ENCODE assay signal across 24 mouse cellular contexts in the genomic region with DNA sequence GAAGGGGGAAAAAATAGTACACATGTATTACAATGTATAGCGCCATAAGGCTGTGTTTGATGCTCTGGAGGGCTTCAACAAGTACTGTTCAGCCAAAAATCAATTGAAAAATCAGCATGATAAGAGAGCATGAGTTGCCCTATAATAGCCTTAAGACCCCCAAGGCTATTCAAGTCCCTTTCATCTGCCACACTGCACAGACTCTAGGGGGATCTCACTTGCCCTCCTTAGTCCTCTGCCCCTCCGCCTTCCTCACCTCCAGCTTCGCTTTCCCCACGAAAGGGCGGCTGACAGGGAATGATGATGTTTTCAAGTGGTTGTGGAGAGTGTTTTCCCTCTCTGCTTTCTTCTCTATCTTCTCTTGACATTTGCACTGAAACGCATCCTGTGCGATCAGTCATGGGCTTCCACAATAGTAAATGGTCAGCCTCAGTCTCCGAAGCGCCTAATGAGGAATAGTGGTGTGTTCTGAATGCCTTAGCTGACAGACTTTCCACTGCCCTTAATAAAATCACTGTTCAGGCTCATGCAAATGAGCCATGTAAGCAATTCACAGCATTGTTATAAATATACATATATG. TPM values are rescaled to one million over a fixed set of nuclear protein-coding genes. Genes with fewer than 3 reads are reported as not detected.
DNase-seq lines count a peak whose midpoint lies in the region; ATAC-seq and TF ChIP-seq lines count a peak whose summit lies in the region.
"Had no signal": no experiment of that assay in that cellular context is flagged by ENCODE, and none has a peak within 500 bp of the region (broad histone marks: within the 10 kb centered on the region; RNA-seq: fewer than 3 reads in every experiment).

No protein-coding gene starts in this region.

- no peak overlapping the region for H3K9ac ChIP-seq in hindbrain, embryonic 11.5 days (ENCODE audit: low read depth, low read length)
- H3K9ac ChIP-seq in forebrain, embryonic 15.5 days (replicated peaks), result no peak overlapping the region; the same call in 1 of the 2 replicates
- H3K9ac ChIP-seq in hindbrain, embryonic 15.5 days, result no peak overlapping the region
- no peak overlapping the region for H3K9ac ChIP-seq in midbrain, embryonic 14.5 days (replicated peaks; ENCODE audit: low read length)
- H3K9ac ChIP-seq: embryonic facial prominence, embryonic 13.5 days; liver, postnatal 0 days; neural tube, embryonic 15.5 days had no signal

- DNase-seq in hindbrain, embryonic 11.5 days (ENCODE audit: low spot score), result no peak
- DNase-seq in hindbrain, embryonic 10.5 days (ENCODE audit: low spot score), result no peak
- DNase-seq in midbrain, embryonic 14.5 days, result peak; percentile 50
- DNase-seq in lung, postnatal 36 days, result no peak
- no peak for DNase-seq in right cerebral cortex, postnatal 4 days
- DNase-seq in cerebellum, adult 2 months, result no peak
- DNase-seq: adrenal gland, postnatal 36 days; cerebellum, adult 11-12 months; cerebellum, postnatal 25 days; embryo, embryonic 11 days; gastrocnemius, adult 2 months; heart, adult 11 months; kidney, adult 11 months; liver, postnatal 0 days had no signal

- no peak overlapping the region for H3K27ac ChIP-seq in hindbrain, embryonic 11.5 days (ENCODE audit: low read depth, low read length)
- H3K27ac ChIP-seq in hindbrain, embryonic 10.5 days, result no peak overlapping the region
- peak overlapping the region; percentile 88 for H3K27ac ChIP-seq in forebrain, embryonic 15.5 days (replicated peaks)
- peak overlapping the region; percentile 50 for H3K27ac ChIP-seq in hindbrain, embryonic 15.5 days (replicated peaks)
- no peak overlapping the region; the same call in 1 of the 2 replicates for H3K27ac ChIP-seq in midbrain, embryonic 14.5 days (replicated peaks; ENCODE audit: low read depth, low read length)
- no peak overlapping the region for H3K27ac ChIP-seq in cerebellum, adult 2 months (ENCODE audit: insufficient read depth, low read length)
- H3K27ac ChIP-seq: embryonic facial prominence, embryonic 13.5 days; gastrocnemius, adult 2 months; neural tube, embryonic 15.5 days; stomach, postnatal 0 days had no signal

- no peak for TF ChIP-seq CTCF in cerebellum, adult 2 months (IDR thresholded peaks at IDR 0.05; ENCODE audit: borderline replicate concordance, insufficient read depth, low read depth, low read length)

- H3K27me3 ChIP-seq in hindbrain, embryonic 11.5 days (ENCODE audit: control insufficient read depth, insufficient read depth, low read length), result no peaks in the 10 kb centered on the region
- no peaks in the 10 kb centered on the region for H3K27me3 ChIP-seq in hindbrain, embryonic 10.5 days (ENCODE audit: insufficient read depth, poor library complexity, severe bottlenecking)
- H3K27me3 ChIP-seq in forebrain, embryonic 15.5 days, result no peaks in the 10 kb centered on the region
- no peaks in the 10 kb centered on the region for H3K27me3 ChIP-seq in hindbrain, embryonic 15.5 days
- H3K27me3 ChIP-seq in midbrain, embryonic 14.5 days (ENCODE audit: control insufficient read depth, insufficient read depth, low read length), result no peaks in the 10 kb centered on the region
- H3K27me3 ChIP-seq in cerebellum, adult 2 months (ENCODE audit: control insufficient read depth, insufficient read depth, low read length), result no peaks in the 10 kb centered on the region
- H3K27me3 ChIP-seq: embryonic facial prominence, embryonic 13.5 days; neural tube, embryonic 15.5 days; Patski had no signal

- H3K36me3 ChIP-seq in hindbrain, embryonic 11.5 days (ENCODE audit: control insufficient read depth, insufficient read depth, low read length), result no peaks in the 10 kb centered on the region; the same call in 1 of the 2 replicates
- H3K36me3 ChIP-seq in hindbrain, embryonic 10.5 days, result peaks cover 68% of the 10 kb centered on the region
- peaks cover 18% of the 10 kb centered on the region for H3K36me3 ChIP-seq in forebrain, embryonic 15.5 days
- peaks cover 5% of the 10 kb centered on the region; the same call in 1 of the 2 replicates for H3K36me3 ChIP-seq in hindbrain, embryonic 15.5 days
- H3K36me3 ChIP-seq in midbrain, embryonic 14.5 days (ENCODE audit: control insufficient read depth, insufficient read depth, low read length), result no peaks in the 10 kb centered on the region; the same call in 1 of the 2 replicates
- H3K36me3 ChIP-seq: neural tube, embryonic 15.5 days had no signal

- no peak overlapping the region for H3K4me2 ChIP-seq in hindbrain, embryonic 11.5 days (replicated peaks; ENCODE audit: low read depth, low read length)
- peak overlapping the region; percentile 36 for H3K4me2 ChIP-seq in forebrain, embryonic 15.5 days (replicated peaks)
- peak overlapping the region; percentile 26; the same call in 1 of the 2 replicates for H3K4me2 ChIP-seq in hindbrain, embryonic 15.5 days
- peak overlapping the region; percentile 27; the same call in 1 of the 2 replicates for H3K4me2 ChIP-seq in midbrain, embryonic 14.5 days (ENCODE audit: low read length)
- H3K4me2 ChIP-seq: embryonic facial prominence, embryonic 13.5 days; heart, embryonic 11.5 days; liver, embryonic 11.5 days had no signal

- TF ChIP-seq POLR2A in cerebellum, adult 2 months (IDR thresholded peaks at IDR 0.05; ENCODE audit: borderline replicate concordance, insufficient read depth, low read length), result no peak

- no peak overlapping the region for H3K4me3 ChIP-seq in hindbrain, embryonic 11.5 days (ENCODE audit: low read depth, low read length)
- H3K4me3 ChIP-seq in hindbrain, embryonic 10.5 days, result no peak overlapping the region
- peak overlapping the region; percentile 9; the same call in 1 of the 2 replicates for H3K4me3 ChIP-seq in forebrain, embryonic 15.5 days
- no peak overlapping the region for H3K4me3 ChIP-seq in hindbrain, embryonic 15.5 days
- H3K4me3 ChIP-seq in midbrain, embryonic 14.5 days (replicated peaks; ENCODE audit: low read depth, low read length), result no peak overlapping the region
- no peak overlapping the region for H3K4me3 ChIP-seq in cerebellum, adult 2 months (replicated peaks; ENCODE audit: insufficient read depth, low read depth, low read length)
- H3K4me3 ChIP-seq: embryonic facial prominence, embryonic 13.5 days; erythroblast, embryonic 14.5 days; gastrocnemius, adult 2 months; neural tube, embryonic 15.5 days had no signal

- no peaks in the 10 kb centered on the region; the same call in 1 of the 2 replicates for H3K4me1 ChIP-seq in hindbrain, embryonic 11.5 days (replicated peaks; ENCODE audit: control insufficient read depth, insufficient read depth, low read length)
- H3K4me1 ChIP-seq in hindbrain, embryonic 10.5 days (replicated peaks), result peaks cover 33% of the 10 kb centered on the region
- H3K4me1 ChIP-seq in forebrain, embryonic 15.5 days, result peaks cover 61% of the 10 kb centered on the region
- H3K4me1 ChIP-seq in hindbrain, embryonic 15.5 days (replicated peaks), result peaks cover 37% of the 10 kb centered on the region
- peaks cover 20% of the 10 kb centered on the region for H3K4me1 ChIP-seq in midbrain, embryonic 14.5 days (ENCODE audit: control insufficient read depth, insufficient read depth, low read length)
- no peaks in the 10 kb centered on the region for H3K4me1 ChIP-seq in cerebellum, adult 2 months (ENCODE audit: control insufficient read depth, insufficient read depth, low read length)

- no peaks in the 10 kb centered on the region for H3K9me3 ChIP-seq in hindbrain, embryonic 11.5 days (ENCODE audit: control insufficient read depth, low read length)
- H3K9me3 ChIP-seq in hindbrain, embryonic 10.5 days, result no peaks in the 10 kb centered on the region
- H3K9me3 ChIP-seq in forebrain, embryonic 15.5 days, result no peaks in the 10 kb centered on the region
- H3K9me3 ChIP-seq in hindbrain, embryonic 15.5 days, result no peaks in the 10 kb centered on the region
- H3K9me3 ChIP-seq in midbrain, embryonic 14.5 days (ENCODE audit: control insufficient read depth, low read length), result no peaks in the 10 kb centered on the region
- H3K9me3 ChIP-seq: embryonic facial prominence, embryonic 13.5 days; neural tube, embryonic 15.5 days had no signal

- ATAC-seq in hindbrain, embryonic 11.5 days (ENCODE audit: low FRiP score), result peak; percentile 39; the same call in 1 of the 2 replicates
- ATAC-seq in forebrain, embryonic 15.5 days (replicated peaks), result no peak; the same call in 1 of the 2 replicates
- no peak for ATAC-seq in hindbrain, embryonic 15.5 days (ENCODE audit: low FRiP score, low read depth)
- ATAC-seq in midbrain, embryonic 14.5 days (ENCODE audit: low FRiP score, low TSS enrichment), result peak; percentile 55; the same call in 1 of the 2 replicates
- ATAC-seq: liver, postnatal 0 days; lung, postnatal 0 days; Patski had no signal

- 66% methylated on average over 9 of the region's 9 CpGs for WGBS in hindbrain, embryonic 11.5 days
- 75% methylated on average over 9 of the region's 9 CpGs for WGBS in hindbrain, embryonic 10.5 days
- WGBS in forebrain, embryonic 15.5 days, result 48% methylated on average over 9 of the region's 9 CpGs
- WGBS in hindbrain, embryonic 15.5 days, result 50% methylated on average over 9 of the region's 9 CpGs
- WGBS in midbrain, embryonic 14.5 days, result 50% methylated on average over 9 of the region's 9 CpGs
- 90% methylated on average over 9 of the region's 9 CpGs for WGBS in cerebellum, adult 2 months

RNA-seq across cellular contexts. Expression of a gene that starts 23.9 kb away (rescaled TPM):
- polyA plus RNA-seq in hindbrain, embryonic 11.5 days (2014; fragmentation: Nextera tagmentation; extraction: Ambion mirVana), result 121 and 142 TPM in 2 replicates
- 61.3 and 91.1 TPM in 2 replicates for polyA plus RNA-seq in hindbrain, embryonic 10.5 days (2016; fragmentation: Nextera tagmentation; extraction: Ambion mirVana)
- 155 and 167 TPM in 2 replicates for polyA plus RNA-seq in forebrain, embryonic 15.5 days (2015; fragmentation: Nextera tagmentation; extraction: Ambion mirVana)
- 139 and 140 TPM in 2 replicates for polyA plus RNA-seq in hindbrain, embryonic 15.5 days (2015; fragmentation: Nextera tagmentation; extraction: Ambion mirVana)
- 83.1 and 84.9 TPM in 2 replicates for polyA plus RNA-seq in midbrain, embryonic 14.5 days (2014; fragmentation: Nextera tagmentation; extraction: Ambion mirVana)
- polyA plus RNA-seq in cerebellum, adult 2 months (2012; rRNA removed), result 36.4 and 58.7 TPM in 2 replicates
- polyA plus RNA-seq: erythroblast, embryonic 14.5 days had no signal

Comparison
In these comparisons a context has a peak if more than half of its experiments do, and no peak if none do; other contexts are left out.
1. ATAC-seq: peak in hindbrain, embryonic 11.5 days (single experiment) and midbrain, embryonic 14.5 days (single experiment); none in forebrain, embryonic 15.5 days (single experiment) and hindbrain, embryonic 15.5 days (single experiment).
2. H3K27ac ChIP-seq: peak in forebrain, embryonic 15.5 days (single experiment) and hindbrain, embryonic 15.5 days (single experiment); none in hindbrain, embryonic 11.5 days (single experiment), hindbrain, embryonic 10.5 days (single experiment), midbrain, embryonic 14.5 days (single experiment) and cerebellum, adult 2 months (single experiment).